Mouse (Mus musculus) mesoderm, embryonic 11.5 days (tissue): ENCODE measurements around the gene Vmo1.
A peak's percentile ranks its signal among the peaks of the same experiment; 100 is the strongest.
"Not testable (repeated sequence)": the region's sequence is repeated elsewhere in the genome, so short reads cannot be mapped to it uniquely, and the experiment has no call there.

Source experiments
- DNase-seq: peaks from one replicate; pipeline ENCODE4 v3.0.0-alpha.2; 2012; ENCODE audit warnings: low read depth, low spot score

Vmo1 gene

DNA sequence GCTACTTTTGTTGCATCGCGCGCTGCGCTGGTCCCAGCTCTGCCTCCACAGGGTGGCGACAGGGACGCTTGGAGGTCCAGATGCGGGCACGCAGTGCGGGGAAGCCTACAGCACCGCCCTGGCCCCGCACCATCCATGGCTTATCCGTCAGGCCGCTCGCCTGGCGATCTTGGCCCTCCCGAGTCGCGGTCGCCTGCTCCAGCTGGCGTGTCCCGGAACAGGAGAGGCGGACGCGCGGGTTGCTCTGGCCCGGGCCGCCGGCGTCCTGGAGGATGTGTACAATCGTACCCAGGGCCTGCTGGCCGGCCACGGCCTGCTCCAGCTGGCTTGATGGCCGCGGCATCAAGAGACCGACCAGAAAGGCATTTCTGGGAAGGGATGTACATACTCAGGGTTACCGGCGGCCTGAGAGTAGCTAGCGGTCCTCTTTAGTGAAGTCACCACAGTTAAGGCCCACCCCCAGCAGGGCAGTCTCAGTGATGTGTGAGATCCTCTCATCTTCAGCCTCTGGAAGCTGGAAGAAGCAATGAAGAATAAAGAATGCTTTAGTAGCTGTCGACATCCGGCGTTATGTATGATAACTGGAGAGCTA, 5.9 kb upstream of the Vmo1 start:
- DNase-seq = peak; percentile 31

DNA sequence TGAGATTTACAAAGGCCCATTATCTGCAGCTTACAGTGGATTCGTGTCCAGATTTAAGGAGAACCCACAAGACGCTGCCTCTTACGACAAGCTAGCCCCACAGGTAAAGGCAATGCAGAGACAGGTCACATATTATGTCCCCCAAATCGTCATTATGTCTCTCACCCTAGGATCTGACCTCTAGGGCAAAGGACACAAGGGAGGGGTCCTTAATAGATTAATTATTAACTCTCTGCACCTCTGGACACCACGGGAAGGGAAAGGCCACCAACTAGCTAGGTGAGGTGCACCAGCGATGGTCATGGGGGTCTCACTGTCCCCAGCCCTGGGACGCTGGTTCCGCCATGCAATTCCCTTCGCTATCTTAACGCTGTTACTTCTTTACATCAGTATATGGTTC, 4.5 kb upstream of the Vmo1 start, which contains the start of gene Gltpd2:
TSS of gene Gltpd2 (plus strand) at position 274 of the 400 bp plus-strand sequence.
- no peak for DNase-seq

DNA sequence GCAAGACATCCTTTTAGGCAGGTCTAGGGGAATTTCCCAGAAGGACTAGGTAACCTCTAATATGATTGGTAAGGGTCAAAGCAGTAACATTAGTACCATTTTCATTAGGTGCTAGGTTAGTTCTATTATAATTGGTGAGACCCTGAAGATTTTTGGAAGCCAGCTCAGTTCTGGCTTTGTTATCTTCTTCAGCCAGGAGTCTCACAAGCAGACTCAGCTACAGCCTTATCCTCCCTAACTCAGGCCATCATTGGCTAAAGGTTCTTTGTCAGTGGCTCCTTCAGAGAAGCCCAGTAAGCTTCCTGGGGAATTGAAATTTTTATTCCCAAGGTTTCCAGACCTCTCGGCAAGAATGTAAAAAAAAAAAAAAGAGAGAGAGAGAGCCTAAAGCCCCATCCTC, 4.0 kb upstream of the Vmo1 start:
- no peak for DNase-seq

DNA sequence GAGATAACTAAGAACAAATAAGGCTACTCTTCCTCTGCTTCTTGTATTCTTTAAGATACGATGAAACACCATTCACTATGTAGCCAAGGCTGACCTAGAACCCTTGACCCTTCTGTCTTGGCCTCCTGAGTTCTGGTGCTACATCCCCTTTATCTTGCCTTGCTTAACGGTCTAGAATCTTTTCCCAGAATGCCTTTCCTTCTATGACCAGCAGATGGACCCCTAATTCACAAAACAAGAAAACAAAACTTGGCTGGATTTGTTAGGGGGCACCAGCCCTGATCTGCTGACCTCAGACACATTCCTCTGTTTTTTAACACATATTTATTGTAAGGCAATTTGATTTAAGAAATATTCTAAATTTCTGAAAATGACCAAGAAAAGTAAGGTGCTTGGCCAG, 1.9 kb upstream of the Vmo1 start:
- peak; percentile 75 for DNase-seq

DNA sequence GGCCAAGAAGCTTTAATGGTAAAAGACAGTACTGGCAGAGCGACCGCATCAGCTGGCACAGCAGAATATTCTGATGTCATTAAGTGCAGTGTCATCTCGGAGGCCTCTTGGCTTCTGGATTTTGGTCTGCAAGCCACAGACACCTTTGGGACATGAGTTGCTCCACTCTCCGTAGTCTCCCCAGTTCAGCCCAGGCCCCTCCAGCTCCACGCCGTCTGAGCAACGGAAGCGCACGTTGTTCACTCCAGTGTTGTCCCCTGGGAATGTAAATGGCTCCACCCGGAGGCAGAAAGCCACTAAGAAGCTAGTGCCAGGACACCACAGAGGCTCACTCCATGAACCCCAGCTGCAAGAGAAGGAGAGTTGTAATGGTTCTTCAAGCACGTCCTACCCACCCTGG, 896 bp downstream of the Vmo1 start:
- DNase-seq = no peak

DNA sequence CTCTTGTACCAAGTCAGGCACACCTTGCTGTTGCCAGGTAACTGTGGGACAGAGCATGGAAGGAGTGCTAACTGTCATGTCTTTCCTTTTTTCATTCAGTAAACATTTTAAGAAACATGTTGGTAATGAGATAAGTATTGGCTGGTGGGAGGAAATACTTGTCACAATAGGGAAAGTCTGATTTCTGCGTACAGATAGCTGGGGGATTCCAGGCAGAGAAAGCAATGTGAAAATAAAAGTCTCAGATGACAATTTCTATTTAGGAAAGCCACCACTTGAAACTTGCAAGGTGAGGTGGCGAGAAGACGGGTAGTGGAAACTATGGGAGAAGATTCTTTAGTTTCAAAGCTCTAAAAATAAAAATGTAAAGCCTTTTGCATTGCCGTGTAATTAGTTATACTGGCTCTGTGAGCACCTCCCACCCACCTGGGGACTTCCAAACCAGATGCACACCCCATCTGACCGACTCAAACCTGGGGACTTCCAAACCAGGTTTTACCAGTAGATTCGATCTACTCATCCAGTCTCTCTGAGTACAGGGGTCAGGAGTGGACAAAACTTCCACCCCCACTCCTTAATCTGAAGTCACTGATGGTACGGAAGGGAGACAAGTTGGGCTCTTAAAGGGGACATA, 1.6 kb downstream of the Vmo1 start:
- no peak for DNase-seq

DNA sequence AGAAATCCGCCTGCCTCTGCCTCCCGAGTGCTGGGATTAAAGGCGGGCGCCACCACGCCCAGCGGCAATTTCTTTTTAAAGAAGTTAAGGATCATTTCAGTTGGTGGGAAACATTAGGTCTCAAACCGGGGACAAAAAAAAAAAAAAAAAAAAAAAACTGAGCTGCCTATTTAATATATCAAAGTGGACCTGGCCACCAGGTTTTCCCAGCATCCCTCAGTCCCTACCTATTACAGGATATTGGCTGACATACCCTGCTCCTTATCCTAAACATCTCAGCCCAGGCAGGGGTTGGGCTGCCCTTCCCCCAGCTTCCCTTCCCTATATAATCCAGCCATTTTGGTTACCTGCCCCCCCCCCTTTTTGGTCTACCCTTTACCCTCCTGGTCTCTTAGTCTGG, 2.6 kb downstream of the Vmo1 start:
- DNase-seq = no peak

DNA sequence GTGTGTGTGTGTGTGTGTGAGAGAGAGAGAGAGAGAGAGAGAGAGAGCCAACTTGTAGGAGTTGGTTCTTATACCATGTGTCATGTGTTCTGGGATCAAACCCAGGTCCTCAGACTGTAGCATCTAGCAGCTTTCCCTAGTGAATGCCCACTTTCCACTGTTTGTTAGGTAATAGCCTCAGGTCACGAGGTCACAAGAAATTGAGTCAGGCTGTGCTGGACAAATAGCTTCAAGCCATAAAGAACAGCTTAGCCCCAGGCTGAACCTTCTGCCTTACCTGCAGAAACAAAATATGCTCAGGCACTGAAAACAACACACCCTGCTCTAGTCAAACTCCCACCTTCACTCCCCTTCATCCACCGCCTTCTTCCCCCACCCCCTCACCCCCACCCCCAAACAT, 3.2 kb downstream of the Vmo1 start:
- no peak for DNase-seq

DNA sequence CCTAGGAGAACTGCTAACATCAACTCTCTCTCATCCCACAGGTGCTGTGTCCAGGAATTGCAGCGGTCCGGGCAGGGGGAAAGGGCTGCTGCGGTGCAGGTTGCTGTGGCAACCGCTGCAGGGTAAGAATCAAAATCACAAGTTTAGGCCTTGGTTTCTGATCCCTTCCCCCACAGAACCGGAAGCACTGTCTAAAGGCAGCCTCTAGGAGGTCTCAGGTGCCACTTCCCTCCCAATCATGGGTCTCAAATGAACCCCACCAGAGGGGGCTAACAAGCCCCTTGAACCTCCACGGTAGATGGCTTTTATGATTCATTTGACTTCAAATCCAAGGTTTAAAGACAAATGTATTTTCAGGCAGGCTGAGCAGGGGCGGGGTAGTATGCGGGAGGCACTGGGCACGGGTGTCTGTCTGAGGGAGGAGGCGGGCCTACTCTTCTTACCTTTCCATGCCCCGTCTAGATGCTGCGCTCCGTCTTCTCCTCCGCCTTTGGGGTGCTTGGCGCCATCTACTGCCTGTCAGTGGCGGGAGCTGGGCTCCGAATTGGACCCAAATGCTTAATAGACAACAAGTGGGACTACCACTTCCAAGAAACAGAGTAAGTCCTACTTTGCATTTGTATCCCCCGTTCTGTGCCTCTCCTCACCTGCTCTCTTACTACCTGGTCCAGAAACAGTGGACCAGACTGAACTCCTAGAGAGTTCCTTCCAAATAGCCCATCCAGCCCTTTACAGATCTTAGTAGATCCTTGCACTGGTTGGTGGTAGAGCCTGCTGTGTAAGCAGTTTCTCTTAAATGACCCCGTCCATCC, 4.5 kb downstream of the Vmo1 start:
- DNase-seq = peak; percentile 30

DNA sequence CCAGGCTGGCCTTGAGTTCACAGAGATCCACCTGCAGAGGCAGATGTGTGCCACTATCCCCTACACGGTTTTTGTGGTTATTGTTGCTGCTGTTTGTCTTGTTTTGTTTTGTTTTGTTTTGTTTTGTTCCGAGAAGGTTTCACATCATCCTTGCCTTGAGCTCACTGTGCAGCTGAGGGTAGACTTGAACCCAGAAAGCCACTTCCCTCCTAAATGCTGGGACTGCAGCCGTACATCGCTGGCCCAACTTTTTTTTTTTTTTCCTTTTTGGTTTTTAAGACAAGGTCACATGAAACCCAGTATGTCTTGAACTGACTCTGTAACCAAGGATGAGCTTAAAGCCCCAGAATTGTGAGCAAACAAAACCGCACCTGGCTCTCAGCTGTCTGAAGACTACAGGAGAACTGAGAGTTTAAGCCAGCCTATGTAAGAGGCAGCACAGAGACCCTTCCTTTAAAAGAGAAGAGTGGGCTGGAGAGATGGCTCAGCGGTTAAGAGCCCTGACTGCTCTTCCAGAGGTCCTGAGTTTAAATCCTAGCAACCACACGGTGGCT, 7.4 kb downstream of the Vmo1 start:
- no peak for DNase-seq

DNA sequence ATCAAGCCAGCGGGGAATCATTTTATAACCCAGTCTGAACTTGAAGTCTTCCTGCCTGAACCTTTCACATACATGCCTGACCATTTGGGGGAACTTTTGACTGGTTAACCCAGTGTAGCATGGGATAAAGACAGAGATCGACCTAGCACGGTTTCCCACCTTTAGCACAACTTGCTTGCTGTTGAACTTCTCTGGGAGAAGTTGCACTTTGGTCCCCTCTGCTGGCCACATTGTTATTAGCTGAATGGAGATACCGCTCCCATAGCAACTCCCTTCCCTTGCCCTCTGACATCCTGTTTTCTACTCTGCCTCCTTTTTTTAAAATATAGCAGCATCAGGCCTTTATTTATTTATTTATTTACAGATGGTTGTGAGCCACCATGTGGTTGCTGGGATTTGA, 8.0 kb downstream of the Vmo1 start:
- peak; percentile 62 for DNase-seq

DNA sequence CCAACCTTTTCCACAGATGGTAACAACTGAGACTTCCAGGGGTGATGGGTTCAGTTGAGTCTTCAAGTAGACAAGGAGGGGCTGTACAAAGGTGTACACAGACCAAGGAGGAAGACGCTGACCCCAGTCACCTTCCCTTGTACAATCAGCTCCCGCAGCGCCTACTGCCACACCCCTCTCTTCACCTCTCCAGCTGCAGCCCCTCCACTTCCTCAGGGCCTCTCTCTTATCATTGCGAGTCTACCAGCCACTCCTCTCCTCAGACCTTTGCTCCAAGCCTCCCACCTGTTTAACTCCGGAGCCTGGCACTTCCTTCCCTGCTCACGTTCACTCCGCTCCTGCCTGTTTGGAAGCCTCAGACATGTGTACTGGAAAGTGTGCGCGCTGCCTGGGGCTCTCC, 9.4 kb downstream of the Vmo1 start, which contains the start of gene Tm4sf5:
TSS of gene Tm4sf5 (plus strand) at position 275 of the 400 bp plus-strand sequence.
- no peak for DNase-seq

DNA sequence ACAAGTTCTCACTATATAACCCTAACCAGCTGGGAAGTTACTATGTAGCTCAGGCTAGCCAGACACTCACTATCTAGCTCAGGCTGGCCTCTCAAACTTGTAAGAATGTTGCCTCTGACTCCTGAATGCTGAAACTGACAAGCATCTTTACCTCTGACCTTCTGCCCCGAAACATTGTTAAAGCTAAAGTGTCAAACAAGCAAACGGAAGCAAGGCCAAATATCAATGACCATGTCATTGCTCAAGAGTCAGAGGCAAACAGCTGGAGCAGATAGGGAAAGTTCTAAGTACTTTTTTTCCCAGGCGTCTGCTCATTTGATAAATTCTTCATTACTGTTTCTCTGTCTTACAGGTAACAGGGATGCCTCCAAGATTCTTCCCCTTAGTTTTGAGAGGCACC, 12.4 kb downstream of the Vmo1 start:
- DNase-seq = no peak

DNA sequence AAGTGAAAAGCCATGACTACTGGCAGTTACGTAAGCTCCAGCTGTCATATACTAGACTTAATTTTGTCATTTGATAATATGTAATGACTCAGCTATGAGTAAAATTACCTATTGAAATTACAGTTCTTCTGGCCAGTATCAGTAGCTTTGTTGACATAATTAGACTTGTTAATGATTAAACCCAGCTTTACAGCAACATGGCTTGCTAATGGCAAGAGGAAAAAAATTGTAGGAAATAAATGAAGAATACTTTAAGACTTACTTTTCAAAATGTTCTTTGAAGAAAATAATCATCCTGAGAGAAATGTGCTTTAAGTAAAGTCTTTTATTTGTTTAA, 14.0 kb downstream of the Vmo1 start:
- no peak for DNase-seq

DNA sequence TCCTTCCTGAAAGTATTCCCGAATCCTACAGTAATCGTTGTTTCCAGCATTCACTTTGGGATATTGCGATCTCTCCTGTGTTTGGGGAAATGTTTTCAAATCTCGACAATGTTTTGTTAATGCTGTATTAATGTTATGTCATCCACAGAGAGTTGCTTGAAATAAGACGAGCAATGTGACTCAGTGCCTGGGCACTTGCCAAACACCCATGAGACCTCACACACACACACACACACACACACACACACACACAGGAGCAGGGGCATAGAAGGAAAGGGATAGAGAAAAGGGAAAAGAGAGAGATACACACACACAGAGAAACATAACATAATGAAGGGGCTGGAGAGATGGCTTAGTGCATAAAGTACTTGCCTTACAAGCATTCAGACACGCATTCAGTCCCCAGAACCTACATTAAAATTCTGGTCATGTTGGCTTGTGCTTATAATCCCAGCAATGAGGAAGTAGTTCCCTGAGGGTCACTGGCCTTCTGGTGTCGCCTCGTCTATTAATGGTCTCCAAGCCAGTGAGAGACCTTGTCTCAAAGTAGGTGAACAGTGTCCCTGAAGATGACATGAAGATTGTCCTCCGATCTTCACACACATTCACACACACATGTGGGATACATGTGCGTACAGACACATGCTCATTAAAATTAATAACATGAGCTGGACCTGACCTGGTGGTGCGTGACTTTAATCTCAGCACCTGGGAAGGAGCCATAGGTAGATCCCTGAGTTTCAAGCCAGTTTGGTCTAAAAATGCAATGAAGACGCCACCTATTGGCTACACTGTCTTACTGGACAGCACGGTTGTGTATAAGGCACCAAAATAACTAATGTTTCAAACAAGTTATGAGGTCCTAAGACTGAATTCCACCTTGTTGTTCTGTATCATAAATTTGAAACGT, 14.6 kb downstream of the Vmo1 start:
- DNase-seq = no peak

DNA sequence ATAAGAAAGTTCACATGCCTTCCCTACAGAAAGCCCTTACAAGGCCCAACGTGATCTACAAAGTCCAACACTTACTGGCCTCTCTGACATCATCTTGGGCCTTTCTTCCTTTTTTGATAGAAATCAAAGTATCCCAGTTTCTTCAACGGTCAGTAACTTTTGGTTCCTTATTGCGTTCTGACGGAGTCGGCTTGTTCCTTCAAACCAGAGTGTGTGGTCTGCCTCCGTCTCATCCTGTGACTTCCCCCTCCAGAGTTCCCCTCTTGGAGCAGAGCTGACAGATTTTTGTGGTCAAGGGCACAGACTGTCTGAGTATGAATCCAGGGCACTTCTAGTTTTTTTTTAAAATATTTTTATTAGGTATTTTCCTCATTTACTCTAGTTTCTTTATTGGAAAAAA, 24.7 kb downstream of the Vmo1 start:
- no peak for DNase-seq

DNA sequence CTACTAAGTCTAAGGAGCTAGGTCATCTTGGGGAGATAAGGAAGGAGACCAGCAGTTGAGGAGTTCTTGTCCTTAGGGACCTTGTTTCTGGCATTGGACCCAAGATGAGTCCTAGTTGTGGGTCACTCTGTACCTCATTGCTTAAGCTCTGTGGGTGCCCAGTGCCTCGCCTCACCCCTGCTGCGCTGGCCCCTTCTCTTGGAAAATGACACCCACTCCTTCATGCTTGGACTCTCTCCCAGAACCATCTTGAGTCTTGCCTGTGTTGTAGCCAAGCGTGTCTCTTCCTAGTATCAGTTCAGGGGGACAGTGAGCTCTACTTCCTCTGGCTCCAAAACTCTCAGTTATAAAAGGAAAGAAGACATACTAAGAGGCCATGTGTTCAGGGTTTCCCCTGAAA, 25.3 kb downstream of the Vmo1 start:
- DNase-seq = no peak

DNA sequence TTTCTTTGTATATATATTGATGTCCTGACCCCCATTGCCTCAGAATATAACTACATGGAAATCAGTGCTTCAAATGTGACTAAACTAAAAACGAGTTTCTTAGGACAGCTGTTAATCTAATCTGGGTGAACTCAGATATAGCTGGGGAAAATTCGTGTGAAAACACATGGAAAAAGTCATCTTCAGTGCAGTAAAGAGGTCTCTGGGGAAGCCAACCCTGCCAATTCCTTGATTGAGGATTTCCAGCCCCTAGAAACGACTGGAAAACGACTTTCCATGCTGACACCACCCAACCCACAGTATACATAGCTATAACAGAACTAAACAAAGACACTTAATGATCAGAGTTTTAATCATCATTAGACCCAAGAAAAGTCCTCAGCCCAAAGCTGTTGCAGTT, 26.6 kb downstream of the Vmo1 start:
- DNase-seq = no peak

DNA sequence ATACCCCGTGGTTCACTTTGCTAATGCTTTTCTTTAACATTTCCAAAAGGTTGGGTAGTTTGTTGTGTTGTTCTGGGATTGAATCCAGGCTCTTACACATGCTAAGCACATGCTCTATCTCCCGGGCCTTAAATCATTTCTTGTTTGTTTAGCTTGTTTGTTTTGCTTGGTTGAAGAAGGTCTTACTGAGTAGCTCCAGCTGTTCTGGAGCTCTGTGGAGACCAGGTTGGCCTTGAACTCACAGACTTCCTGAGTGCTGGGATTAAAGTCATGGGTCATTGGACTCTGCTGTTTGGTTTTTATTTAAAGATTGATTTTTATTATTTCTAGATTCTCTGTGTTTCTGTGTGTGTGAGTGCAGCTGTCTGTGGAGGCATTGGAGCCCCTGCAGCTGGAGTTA, 28.9 kb downstream of the Vmo1 start:
- DNase-seq = no peak

DNA sequence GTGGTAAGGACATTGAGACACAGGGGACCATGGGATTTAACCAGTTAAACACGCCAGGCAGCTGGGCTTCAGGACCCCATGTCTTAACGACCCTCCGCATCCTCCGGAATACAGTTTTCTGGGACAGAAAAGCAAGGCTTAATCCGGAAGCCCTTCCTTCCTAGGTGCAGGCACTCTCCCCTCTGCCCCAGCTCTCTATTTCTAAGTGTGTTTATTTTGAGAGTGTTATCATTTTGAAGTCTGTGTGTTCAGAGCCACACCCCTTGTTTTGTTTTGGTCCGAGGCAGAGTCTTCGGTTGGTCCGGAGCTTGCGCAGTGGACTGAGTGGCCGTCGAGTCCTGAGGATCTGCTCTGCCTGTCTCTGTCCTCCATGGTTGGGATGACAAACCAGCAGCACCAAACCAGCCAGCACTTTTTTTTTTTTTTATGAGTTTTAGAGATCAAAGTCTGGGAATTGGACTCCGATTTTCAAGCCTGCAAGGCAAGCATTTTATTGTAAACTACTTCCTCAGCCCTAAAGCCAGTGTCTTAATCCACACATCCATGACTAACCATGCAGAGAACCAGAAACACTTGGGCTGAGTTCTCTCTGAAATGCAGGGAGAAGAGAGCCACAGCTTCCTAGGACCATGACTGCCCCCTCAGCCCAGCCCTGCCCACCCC, 39.4 kb downstream of the Vmo1 start:
- no peak for DNase-seq

DNA sequence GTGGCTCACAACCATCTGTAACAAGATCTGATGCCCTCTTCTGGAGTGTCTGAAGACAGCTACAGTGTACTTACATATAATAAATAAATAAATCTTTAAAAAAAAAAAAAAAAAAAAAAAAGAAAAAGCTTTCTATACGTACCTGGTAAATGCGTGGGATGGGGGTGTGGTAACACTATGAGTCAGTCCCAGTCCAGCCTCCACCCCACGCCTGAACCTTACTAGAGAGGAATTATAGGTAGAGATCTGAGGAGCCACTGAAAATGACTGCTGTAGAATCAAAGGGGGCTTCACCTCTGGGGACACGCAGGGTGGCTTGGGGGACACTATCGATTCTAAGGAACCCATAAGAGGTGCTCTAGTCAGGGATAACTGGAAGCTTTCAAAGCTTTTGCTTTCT, 41.1 kb downstream of the Vmo1 start:
- DNase-seq = not testable (repeated sequence)
